Mouse (Mus musculus): ENCODE measurements around the gene Olfr596.
"Not testable (repeated sequence)": the region's sequence is repeated elsewhere in the genome, so short reads cannot be mapped to it uniquely, and the experiment has no call there.

The Olfr596 gene

DNA sequence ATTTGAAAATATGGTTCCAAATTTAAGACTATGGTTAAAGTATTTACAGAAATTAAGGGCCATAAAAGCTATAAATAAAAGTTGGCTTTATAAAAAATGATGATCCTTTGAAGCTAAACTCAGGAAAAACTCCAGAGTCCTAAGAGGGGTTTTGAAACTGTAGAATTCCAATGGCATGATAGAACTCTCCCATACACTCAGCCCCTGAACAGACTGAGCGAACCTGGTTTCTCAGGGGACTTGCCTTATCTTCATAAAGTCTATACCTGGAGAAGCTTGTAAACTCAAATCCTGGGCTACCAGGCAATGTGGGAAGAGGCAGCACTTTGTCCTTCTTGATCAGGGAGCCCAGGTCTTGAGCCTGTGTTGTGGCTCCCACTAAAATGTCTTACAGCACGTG lies at the start of gene Olfr596:
Gene Olfr596, plus strand, starts transcription at position 301 of the 400 bp plus-strand sequence.
- DNase-seq (ENCODE audit: low read depth, low spot score): not testable (repeated sequence)

DNA sequence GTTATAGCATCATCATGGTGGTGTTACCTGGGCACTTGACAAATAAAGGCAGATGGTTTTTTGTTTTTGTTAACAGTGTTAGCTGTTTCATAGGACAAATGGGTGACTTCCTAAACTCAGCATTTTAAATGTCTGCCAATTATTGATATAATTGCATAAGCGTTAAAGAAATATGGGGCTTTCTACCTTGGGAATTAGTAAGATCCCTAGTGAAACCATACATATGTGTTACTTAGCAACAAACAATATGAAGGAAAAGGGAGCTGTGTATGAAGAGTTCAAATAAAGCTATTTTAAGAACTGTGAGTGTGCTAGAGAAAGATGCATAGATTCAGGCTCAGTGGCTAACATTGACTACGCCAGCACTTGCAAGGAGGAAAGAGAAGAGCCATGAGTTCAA lies 10.6 kb downstream of the Olfr596 start, which contains the start of gene Olfr597:
Gene Olfr597, plus strand, starts transcription at position 301 of the 400 bp plus-strand sequence.
- DNase-seq (ENCODE audit: low read depth, low spot score): not testable (repeated sequence)

DNA sequence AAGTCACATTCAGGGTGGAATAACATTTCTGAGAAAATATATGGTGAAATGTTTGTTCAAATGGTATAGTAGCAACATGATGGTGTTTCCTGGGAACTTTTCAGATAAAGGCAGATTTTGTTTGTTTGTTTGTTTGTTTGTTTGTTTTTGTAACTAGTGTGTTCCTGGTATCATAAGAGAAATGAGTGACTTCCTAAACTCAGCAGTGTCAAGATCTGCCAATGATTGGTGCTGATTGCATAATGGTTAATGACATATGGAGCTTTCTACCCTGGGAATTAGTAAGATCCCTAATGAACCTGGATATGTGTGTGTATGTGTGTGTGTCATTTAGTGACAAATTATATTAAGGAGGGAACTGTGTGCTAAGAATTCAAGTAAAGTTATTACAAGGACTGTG lies 17.8 kb downstream of the Olfr596 start, which contains the start of gene Olfr598:
Gene Olfr598, plus strand, starts transcription at position 301 of the 400 bp plus-strand sequence.
- no peak for DNase-seq (ENCODE audit: low read depth, low spot score)

DNA sequence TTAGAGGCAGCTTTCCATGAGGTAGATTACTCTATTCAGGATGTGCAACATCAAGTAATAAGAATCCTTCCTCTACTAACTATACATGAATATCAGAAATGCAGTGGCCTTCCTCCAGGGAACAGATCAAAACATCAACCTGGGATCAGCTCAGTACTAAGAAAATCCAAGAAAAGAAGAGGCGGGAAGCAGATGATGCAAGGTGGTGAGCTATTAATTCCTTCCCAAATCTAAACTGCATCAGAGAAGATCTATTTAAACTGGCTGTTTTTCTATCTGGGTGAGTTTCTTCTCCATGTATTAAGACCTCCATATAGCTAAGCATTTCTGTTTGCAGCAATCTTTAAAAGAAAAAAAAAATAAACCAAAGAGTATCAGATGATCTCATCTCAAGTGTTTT lies 30.2 kb downstream of the Olfr596 start, which contains the start of gene Olfr599:
Gene Olfr599, plus strand, starts transcription at position 301 of the 400 bp plus-strand sequence.
- DNase-seq (ENCODE audit: low read depth, low spot score): no peak

DNA sequence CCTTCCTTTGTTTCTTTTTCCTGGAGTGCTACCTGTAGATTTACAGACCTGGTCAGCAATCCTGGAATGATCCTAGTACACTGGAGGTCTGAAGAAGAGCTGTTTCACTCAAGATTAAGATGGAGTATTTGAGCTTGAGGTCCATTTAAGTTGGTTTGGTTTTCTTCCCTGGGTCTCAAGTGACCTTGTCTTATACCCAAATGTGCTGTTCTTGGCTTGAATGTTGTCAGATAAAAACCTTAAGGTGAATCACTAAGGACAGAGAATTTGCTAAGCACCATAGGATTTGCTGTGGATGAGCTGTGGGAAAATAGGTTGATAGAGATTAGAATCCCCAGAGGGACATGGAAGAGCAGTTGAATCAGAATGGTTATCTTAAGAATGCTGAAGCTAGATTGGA lies 44.1 kb downstream of the Olfr596 start, which contains the start of gene Olfr600:
Gene Olfr600, minus strand, starts transcription at position 101 of the 400 bp plus-strand sequence.
- DNase-seq (ENCODE audit: low read depth, low spot score): no peak

Data from CD4-positive helper T cell, adult 2 months (primary cell).